Mouse (Mus musculus) lung, postnatal 4 days (tissue): Measurements from ENCODE around the gene Sh3bgr.

ENCODE experiments used
- DNase-seq, 2 experiments: peaks; one replicate each; pipeline ENCODE4 v3.0.0; 2021

Gene Sh3bgr

DNA sequence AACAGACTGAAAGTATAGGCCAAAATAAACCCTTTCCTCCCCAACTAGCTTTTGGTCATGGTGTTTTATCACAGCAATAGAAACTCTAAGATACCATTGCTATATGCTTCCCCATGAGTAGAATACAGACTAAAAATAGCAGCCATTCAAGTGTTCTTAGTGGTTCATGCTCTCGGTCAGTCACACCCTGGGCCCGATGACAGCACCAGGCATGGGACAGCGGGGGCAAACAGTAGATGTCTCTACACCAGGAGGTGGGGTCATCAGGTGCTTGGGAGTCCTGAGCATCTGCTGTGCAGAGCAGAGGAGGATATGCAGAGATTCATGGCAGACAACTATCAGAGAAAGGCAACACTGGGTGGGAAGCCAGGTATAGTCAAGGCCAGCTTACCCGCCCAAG, 12.8 kb downstream of the Sh3bgr start:
- no peak for DNase-seq

DNA sequence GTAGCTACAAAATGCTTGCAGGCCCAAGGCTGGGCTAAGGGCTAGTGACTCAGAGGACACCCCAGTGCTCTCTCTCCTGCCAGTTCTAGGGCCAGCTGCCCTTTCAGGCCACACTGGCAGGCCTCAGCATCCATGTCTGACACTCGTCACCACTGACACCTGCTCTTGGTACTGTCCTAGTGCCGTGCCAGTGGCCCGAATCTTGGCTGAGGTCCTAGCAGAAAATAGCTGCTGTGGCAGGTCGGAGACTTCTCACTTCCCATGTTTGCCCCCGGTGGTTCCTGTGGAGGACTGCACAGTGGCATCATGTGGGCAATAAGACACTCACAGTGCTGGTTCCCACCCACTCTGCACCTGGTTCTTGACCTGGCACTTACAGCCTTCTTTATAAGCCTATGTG, 21.2 kb downstream of the Sh3bgr start:
- no peak for DNase-seq

GRCm38 (mm10) chr16:96221959-96222358, 21.7 kb downstream of the Sh3bgr start:
- no peak for DNase-seq

DNA sequence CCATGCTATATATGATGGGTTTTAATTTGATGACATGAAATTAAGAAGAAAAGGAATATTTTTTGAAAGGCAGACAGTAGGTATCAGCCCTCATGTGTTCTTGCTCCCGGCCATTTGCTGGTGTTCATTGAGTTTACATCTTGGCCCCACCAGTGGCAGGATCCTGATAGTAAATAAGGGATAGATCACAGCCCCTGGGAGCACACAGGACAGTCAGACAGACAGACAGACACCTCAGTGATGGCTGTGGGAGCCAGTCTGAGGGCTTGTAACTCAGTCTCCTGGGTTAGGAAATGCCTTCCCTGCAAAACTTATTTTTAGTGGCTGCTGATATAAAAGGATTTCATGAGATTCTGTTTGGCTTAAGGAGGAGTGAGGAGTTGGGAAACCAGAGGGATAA, 22.2 kb downstream of the Sh3bgr start:
- DNase-seq, result no peak

- no peak for DNase-seq
These were observed 28.2 kb downstream of the Sh3bgr start for GRCm38 (mm10) chr16:96228438-96228837.

DNA sequence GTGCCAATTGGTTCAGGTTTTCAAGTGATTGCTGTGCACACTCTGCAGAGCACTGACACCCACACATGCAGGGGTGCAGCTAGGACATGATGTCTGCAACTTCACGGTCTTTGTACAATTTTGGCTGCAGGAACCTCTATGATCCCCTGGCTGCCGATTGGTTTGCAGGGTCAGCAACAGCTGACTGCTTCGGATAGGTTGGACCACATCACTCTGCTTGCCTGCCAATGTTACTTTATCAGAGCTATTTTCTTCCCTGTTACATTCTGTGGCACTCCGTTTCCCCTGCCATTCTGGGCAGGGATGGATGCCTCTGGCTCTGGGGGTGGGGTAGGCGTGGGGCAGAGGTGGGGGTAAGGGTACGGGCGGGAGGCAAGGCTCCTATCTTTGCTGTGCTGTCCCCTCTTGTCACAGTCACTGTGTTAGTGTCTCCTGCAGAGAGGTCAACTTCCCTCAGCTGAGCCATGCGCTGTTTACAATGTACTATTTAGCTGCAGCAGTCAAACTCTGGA, 28.9 kb downstream of the Sh3bgr start:
- no peak for DNase-seq

GRCm38 (mm10) chr16:96230411-96230810, 30.2 kb downstream of the Sh3bgr start:
- DNase-seq, result peak; percentile 59 to 79

DNA sequence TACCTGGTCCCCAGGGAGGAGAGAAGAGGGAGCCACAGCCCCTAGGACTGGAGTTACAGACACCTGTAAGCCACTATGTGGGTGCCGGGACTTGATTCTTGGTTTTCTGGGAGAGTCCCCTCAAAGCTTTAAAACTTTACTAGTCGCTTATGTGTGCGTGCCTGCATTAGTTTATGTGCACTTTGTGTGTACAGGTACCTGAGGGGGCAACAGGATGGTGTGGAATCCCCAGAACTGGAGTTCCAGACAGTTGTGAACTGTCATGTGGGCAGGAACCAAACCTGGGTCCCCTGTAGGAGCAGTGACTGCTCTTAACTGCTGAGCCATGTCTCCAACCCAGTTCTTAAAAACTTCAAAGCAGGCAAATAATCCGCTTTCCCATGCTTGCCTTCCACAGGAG, 31.0 kb downstream of the Sh3bgr start:
- no peak for DNase-seq

GRCm38 (mm10) chr16:96231974-96232373, 31.7 kb downstream of the Sh3bgr start:
- DNase-seq, result no peak

- no peak for DNase-seq
These were observed 33.7 kb downstream of the Sh3bgr start for GRCm38 (mm10) chr16:96233996-96234395.

DNA sequence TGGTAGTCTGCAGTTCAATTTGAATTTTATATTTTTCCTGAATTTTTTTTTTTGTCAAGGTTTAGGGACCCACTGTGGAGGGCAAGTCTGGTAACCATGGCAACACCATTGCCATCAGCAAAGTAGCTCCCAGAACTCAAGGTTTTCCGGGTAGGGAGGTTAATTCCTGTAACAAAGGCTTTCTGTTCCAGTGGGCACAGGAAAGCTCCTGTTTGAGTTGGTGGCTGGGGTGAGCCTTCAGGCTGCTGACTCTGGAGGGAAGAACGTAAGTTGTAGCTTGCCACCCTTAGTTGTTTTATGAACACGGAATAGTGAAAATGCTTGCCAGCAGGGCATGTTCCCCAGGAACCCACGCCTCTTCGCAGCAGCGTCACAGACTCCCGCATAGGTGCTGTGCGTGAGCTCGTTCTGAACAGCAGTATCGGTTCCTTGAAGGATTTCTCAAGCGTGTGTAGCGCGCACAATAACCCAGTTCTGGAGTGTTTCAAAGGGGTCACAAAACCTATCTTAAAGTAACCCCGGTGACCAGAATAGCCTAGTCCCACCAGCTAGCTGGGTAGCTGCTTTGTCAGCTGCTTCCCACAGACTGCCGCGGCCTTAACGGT, 35.2 kb downstream of the Sh3bgr start, which contains the start of gene B3galt5:
B3galt5 (plus strand) TSS at position 436 of the 605 bp plus-strand sequence.
- no peak for DNase-seq

GRCm38 (mm10) chr16:96244496-96244895, 44.2 kb downstream of the Sh3bgr start:
- no peak for DNase-seq

GRCm38 (mm10) chr16:96249635-96250034, 49.4 kb downstream of the Sh3bgr start:
- DNase-seq, result no peak

DNA sequence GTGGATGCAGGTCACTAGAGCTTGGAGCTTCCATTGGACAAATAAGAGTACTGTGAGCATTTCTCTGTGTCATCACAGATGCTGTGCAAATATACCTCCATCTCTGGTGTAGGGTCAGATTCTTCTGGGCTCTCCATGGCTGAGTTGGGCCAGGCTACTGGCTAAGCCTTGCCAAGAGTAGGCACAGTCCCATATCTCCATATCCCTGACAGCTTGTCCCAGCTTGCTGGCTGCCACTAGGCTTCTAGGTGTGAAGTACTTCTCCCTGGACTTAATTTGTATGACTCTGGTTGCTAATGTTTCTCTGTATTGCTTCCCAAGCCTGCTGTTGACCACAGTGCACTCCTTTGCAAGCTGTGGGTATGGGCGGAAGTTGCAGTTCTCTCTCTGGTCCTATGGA, 51.9 kb downstream of the Sh3bgr start:
- DNase-seq, result no peak

DNA sequence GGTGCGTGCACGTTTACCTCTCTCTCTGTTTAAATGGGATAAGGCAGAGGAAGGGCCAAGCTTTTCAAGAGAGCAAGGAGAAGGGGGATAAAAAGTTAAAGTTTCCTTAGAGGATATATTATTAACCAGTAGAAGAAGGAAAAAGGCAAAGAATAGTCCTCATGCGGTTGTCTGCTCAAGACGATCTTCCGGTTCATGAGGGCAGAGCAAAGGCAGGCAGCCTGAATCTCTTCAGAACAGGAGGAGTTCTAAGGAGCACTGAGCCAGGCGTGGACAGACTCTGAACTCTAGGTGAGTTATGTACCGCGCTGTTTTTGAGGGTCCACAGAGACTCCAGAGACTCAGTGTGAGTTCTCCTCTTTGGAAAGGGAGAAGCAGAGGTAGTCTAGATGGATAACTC, 58.2 kb downstream of the Sh3bgr start:
- DNase-seq, result no peak

- DNase-seq, result no peak
These were observed 71.5 kb downstream of the Sh3bgr start for GRCm38 (mm10) chr16:96271736-96272135.

GRCm38 (mm10) chr16:96272929-96273619, 72.8 kb downstream of the Sh3bgr start:
- DNase-seq, result no peak

DNA sequence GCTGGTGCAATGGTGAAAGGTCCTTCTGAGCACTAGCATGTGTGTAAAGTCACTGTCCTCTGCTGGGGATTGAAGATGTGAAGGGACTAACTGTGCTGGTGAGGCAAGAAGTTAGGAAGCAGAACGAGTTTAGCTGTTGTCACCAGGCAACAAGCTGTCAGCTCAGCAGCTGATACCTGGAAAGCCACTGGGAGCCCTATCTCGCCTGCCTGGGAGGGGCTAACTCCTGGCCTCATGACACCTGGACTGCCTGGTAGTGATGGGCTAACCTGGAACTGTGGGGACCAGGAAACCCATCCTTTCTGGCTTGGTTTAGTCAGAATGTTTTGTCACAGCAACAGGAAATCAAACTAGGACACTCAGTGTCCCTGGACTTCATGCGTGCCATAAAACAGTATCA, 76.3 kb downstream of the Sh3bgr start:
- no peak for DNase-seq
